Mouse (Mus musculus) C2C12 (cell line): ENCODE data around the gene Arhgap42.

ENCODE experiments used
- CTCF ChIP-seq: IDR thresholded peaks from one replicate; pipeline ENCODE4 v1.5.1; 2011; ENCODE audit not compliant: control insufficient read depth, insufficient read depth, insufficient read length
- MAX ChIP-seq: IDR thresholded peaks from one replicate; pipeline ENCODE4 v1.6.1; 2011; ENCODE audit warnings: mild to moderate bottlenecking, control low read depth
- USF1 ChIP-seq: IDR thresholded peaks from one replicate; pipeline ENCODE4 v1.6.1; 2011; ENCODE audit warnings: low read depth, mild to moderate bottlenecking, control low read depth, moderate library complexity

DNA sequence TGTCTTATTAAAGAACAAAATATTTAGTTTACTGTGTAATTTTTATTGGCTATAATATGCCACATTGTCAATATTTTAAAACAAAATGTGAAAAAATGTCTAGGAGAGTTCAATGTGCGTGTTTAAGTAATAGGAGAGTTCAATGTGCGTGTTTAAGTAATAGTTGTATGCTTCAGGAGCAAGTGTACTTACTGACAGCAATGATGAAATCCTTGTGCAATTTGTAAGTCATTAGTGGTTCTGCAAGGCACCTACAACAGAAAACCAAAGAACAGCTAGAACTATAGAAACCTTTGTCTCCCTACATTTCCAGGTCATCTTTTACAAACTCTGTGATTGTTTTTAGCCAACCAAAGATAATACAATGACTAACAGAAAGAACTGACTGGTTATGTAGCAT lies 223.8 kb downstream of the Arhgap42 start:
- TF ChIP-seq CTCF (no peak), USF1 (no peak), MAX (no peak)
